Mouse (Mus musculus) cerebellum, adult 8-10 months (tissue): ENCODE results near the gene Gm9837.
A peak's percentile ranks its signal among the peaks of the same experiment; 100 is the strongest.

Experiments
- DNase-seq: peaks from one replicate; pipeline ENCODE4 v3.0.0; 2022

Gm9837 gene

GRCm38 (mm10) chr11:53469968-53470695, at the start of gene Gm9837:
Gm9837 (minus strand) TSS chr11:53470479.
- DNase-seq = peak; percentile 95

- peak; percentile 68 for DNase-seq
These were observed 49.2 kb upstream of the Gm9837 start, which contains the start of gene Sept8 for GRCm38 (mm10) chr11:53519207-53520121. Sept8 (plus strand) TSS chr11:53519257.

GRCm38 (mm10) chr11:53518759-53519158, 48.5 kb upstream of the Gm9837 start:
- DNase-seq = peak; percentile 19

- DNase-seq = no peak
These were observed 46.7 kb upstream of the Gm9837 start for GRCm38 (mm10) chr11:53516775-53517627.

- no peak for DNase-seq
These were observed 40.1 kb upstream of the Gm9837 start for GRCm38 (mm10) chr11:53510351-53510750.

- no peak for DNase-seq
These were observed 38.3 kb upstream of the Gm9837 start for GRCm38 (mm10) chr11:53508591-53508990.

GRCm38 (mm10) chr11:53508152-53508551, 37.9 kb upstream of the Gm9837 start:
- DNase-seq = no peak

GRCm38 (mm10) chr11:53507098-53507805, 37.0 kb upstream of the Gm9837 start:
- no peak for DNase-seq

- DNase-seq = peak; percentile 95
These were observed 34.9 kb upstream of the Gm9837 start for GRCm38 (mm10) chr11:53505026-53505663.

GRCm38 (mm10) chr11:53504376-53504775, 34.1 kb upstream of the Gm9837 start:
- no peak for DNase-seq

GRCm38 (mm10) chr11:53503738-53504137, 33.5 kb upstream of the Gm9837 start:
- DNase-seq = no peak

GRCm38 (mm10) chr11:53502039-53502765, 31.9 kb upstream of the Gm9837 start:
- DNase-seq = no peak

- DNase-seq = no peak
These were observed 30.3 kb upstream of the Gm9837 start for GRCm38 (mm10) chr11:53500569-53500968.

- no peak for DNase-seq
These were observed 26.7 kb upstream of the Gm9837 start for GRCm38 (mm10) chr11:53496946-53497345.

GRCm38 (mm10) chr11:53495417-53495816, 25.1 kb upstream of the Gm9837 start:
- DNase-seq = no peak

GRCm38 (mm10) chr11:53493243-53493955, 23.1 kb upstream of the Gm9837 start:
- DNase-seq = no peak

GRCm38 (mm10) chr11:53491954-53492401, 21.7 kb upstream of the Gm9837 start:
- no peak for DNase-seq

- DNase-seq = no peak
These were observed 19.1 kb upstream of the Gm9837 start for GRCm38 (mm10) chr11:53489421-53489820.

GRCm38 (mm10) chr11:53489007-53489406, 18.7 kb upstream of the Gm9837 start:
- no peak for DNase-seq
